Mouse (Mus musculus) splenic B cell, adult 2 months (primary cell): ENCODE measurements around the gene Nr1h3.

Experiments used
- DNase-seq: peaks from one replicate; pipeline ENCODE4 v3.0.0-alpha.2; 2011; ENCODE audit warnings: low read depth, low spot score
- H3K27me3 ChIP-seq: 2 replicates; pipeline ENCODE4 v1.6.1; 2012; ENCODE audit warnings: mild to moderate bottlenecking, low read length, moderate library complexity, mixed read lengths; ENCODE audit not compliant: control insufficient read depth, poor library complexity, insufficient read depth, severe bottlenecking
- H3K36me3 ChIP-seq: 2 replicates; pipeline ENCODE4 v1.6.1; 2012; ENCODE audit warnings: mild to moderate bottlenecking, low read length, moderate library complexity, mixed read lengths; ENCODE audit not compliant: control insufficient read depth, poor library complexity, insufficient read depth, severe bottlenecking

The Nr1h3 gene

DNA sequence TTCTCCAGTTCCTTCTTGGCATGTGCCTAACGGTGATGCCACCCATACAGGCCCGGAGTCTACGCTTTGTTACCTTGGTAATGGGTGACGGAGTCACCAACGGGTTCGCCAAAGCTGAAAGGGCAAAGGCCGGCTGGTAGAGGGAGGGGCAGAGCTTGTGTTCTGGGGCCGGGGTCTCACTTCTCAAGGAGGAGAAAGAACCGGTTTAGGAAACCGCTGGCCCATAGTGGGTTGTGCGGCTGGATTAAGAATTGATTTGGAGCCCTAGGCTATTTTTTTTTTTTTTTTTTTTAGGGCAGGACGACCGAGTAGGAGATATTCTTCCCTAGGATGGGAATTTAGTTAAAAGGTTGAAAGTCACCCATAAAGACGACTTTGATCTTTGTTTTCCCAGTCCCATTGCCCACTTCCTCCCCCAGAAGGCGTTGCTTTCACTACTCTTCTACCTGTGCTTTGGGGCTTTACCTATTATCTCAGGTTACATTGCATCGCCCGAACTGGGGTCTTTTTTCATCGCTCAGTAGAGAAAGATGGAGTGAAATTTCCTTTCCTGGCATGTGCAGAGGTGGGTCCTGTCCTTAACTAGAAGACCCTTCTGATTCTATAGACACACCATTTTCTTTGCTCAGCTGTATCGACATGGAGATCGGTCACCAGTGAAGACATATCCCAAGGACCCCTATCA lies 480 bp upstream of the Nr1h3 start:
- H3K27me3 ChIP-seq, result no peaks in the 10 kb centered on the region
- peaks cover 2% of the 10 kb centered on the region; the same call in 1 of the 2 replicates for H3K36me3 ChIP-seq
- DNase-seq, result no peak

- H3K27me3 ChIP-seq, result no peaks in the 10 kb centered on the region
- no peak for DNase-seq
- no peaks in the 10 kb centered on the region for H3K36me3 ChIP-seq
Observed at GRCm38 (mm10) chr2:91198888-91199287, 3.7 kb downstream of the Nr1h3 start.

DNA sequence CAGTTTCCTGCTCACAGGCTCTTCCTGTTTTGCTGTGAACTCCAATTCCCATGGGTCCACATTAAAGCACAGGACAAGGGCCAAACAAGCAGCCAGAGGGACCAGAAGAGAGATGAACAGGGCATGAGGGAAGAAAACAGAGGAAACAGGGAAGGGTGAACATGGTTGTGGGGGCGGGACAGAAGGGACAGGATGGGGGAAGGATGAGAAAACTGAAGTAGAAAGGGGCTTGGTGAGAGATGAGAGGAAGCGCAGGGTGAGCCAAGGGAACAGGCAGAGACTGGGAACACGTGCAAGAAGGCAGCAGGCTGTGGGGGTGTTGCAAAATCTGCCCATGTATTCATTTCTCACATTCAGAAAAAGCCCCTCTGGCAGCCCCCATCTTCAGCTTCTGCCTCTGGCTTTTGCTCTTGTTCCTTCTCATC lies 6.0 kb downstream of the Nr1h3 start:
- Histone ChIP-seq H3K27me3 (no peaks in the 10 kb centered on the region), H3K36me3 (no peaks in the 10 kb centered on the region)
- no peak for DNase-seq

DNA sequence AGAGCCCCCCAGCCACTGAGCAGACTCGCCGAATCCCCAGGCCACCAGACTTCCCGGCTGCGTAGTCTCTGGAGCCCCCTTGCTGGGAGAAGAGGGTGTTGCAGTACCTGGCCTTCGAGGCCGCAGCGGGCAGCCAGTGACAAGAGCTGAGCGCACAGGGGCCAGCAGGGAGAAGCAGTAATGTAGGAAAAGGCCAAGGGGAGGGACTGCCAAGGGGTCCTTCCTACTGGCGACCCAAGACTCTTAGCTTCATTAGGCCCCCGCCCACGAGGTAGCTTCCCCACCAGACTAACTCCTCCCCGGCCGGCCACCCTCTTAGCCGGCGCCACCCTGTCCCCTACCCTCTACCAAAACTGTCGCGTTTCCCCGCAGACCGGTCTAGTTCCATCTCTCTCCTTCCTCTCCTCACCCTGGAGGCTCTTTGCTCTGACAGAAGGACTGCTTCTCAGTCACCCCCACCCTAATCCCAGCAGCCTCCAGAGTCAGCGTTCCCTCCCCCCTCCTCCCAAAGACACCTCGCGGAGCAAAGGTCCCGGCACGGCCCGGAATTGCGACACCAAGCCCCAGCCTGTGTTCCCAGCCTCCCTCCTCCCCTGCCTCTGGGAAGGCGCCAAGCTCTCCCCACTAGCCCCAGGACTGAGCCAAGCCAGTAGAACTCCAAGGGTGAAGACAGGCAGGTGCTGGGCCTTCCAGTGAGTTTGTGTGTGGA lies 7.9 kb downstream of the Nr1h3 start:
- Histone ChIP-seq H3K27me3 (no peaks in the 10 kb centered on the region), H3K36me3 (no peaks in the 10 kb centered on the region)
- peak; percentile 70 for DNase-seq

GRCm38 (mm10) chr2:91190501-91190900 lies 12.1 kb downstream of the Nr1h3 start:
- Histone ChIP-seq H3K36me3 (no peaks in the 10 kb centered on the region), H3K27me3 (no peaks in the 10 kb centered on the region)
- peak; percentile 34 for DNase-seq

DNA sequence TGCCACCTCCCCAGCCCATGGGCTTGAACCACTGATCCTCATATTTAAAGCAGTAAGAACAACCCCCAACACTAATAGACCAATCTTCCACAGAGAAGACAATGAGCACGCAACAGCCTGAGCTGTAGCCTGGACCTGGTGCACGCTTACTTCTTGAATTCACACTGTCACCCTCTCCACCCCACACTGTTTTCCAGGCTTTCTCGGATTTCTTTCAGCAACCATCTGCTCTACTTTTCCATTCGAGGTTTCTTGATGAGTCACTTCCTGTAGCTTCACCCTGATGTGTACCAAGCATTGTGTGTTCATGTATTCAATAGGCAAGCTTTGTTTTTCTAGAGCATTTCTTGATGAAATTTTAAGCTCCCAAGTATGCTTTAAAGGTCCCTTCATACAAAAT lies 15.2 kb downstream of the Nr1h3 start:
- H3K36me3 ChIP-seq, result no peaks in the 10 kb centered on the region

DNA sequence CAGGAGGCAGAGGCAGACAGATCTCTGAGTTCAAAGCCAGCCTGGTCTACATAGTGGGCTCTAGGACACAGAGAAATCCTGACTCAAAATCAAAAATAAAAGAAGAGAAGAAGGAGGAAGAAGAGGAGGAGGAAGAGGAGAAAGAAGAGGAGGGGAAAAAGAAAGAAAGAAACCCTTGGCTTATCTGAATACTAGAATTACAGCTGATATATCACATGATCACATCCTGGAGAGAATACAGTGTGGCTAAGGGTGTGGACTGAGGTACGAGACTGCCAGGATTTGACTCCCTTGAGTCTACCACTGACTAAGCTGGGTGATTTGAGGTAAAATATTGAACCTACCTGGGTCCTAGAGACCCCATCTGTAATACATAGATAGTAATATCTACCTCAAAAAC lies 16.4 kb downstream of the Nr1h3 start:
- no peaks in the 10 kb centered on the region for H3K27me3 ChIP-seq
- no peak for DNase-seq
- no peaks in the 10 kb centered on the region for H3K36me3 ChIP-seq

More for the DNA sequence above, 15.2 kb downstream of the Nr1h3 start:
- DNase-seq, result no peak
- no peaks in the 10 kb centered on the region for H3K27me3 ChIP-seq

DNA sequence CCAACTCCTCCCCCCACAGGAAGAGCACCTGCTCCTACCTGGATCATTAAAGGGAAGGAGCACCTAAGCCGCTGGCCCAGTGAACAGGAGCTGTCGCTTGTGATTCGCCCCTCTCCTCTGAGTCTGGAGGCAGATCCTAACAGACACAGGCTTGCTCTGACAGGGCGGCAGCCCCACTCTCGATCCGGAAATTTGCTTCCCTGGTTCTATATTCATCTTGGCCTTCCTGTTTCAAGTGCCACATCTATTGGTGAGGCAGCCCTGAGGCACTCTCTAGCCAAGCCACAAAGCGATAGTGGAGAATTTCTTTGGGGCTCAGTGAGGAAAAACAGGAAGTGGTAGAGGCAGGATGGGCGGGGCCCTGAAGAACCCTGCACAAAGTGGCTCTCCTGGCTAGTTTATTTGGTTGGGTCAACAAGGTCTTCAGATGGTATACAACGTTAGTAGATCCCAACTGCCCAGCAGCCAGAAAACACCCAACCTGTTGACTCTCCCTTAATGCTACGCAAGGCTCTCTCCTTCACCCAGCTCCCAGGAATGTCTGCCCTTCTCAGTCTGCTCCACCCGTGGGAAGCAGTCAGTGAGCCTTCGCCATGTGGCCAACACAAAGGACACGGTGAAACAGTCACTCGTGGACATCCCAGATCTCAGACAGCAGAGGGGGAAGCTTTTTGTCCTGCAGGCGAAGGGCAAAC lies 18.8 kb downstream of the Nr1h3 start, which contains the start of gene Madd:
Gene Madd (minus strand): TSS at position 127 of the 695 bp plus-strand sequence.
- H3K36me3 ChIP-seq, result 0 out of 2 replicates have a peak, but pooled peaks cover 2% of the 10 kb centered on the region
- no peaks in the 10 kb centered on the region for H3K27me3 ChIP-seq
- DNase-seq, result peak; percentile 80

GRCm38 (mm10) chr2:91183148-91183513 lies 19.5 kb downstream of the Nr1h3 start:
- Histone ChIP-seq H3K27me3 (no peaks in the 10 kb centered on the region), H3K36me3 (peaks cover 2% of the 10 kb centered on the region; the same call in 1 of the 2 replicates)
- DNase-seq, result peak; percentile 99

- peaks cover 6% of the 10 kb centered on the region for H3K36me3 ChIP-seq
- DNase-seq, result peak; percentile 86
- no peaks in the 10 kb centered on the region for H3K27me3 ChIP-seq
Observed at GRCm38 (mm10) chr2:91182405-91183147, 20.1 kb downstream of the Nr1h3 start.

DNA sequence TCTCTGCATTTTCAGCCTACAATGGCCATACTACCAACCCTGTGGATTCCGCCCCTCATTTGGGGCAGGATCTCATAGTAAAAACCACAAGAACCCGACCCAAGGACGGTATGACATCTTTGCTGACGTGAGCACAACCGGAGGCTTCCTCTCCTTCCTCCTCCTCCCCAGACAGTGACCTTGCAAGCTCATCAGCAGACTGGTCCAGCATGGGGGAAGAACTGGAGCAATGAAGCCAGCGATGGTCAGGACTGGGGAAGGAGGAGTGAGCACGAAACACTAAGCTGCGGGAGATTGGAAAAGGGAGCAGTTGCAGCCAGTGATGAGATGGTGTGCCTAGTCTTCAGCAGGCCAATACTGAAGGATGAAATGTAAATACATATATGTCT lies 20.6 kb downstream of the Nr1h3 start:
- peaks cover 7% of the 10 kb centered on the region for H3K36me3 ChIP-seq
- H3K27me3 ChIP-seq, result no peaks in the 10 kb centered on the region
- DNase-seq, result peak; percentile 48

- H3K36me3 ChIP-seq, result peaks cover 14% of the 10 kb centered on the region
- no peak for DNase-seq
Observed at GRCm38 (mm10) chr2:91180706-91181105, 21.9 kb downstream of the Nr1h3 start.

GRCm38 (mm10) chr2:91179825-91180224 lies 22.8 kb downstream of the Nr1h3 start:
- no peak for DNase-seq
- Histone ChIP-seq H3K27me3 (no peaks in the 10 kb centered on the region), H3K36me3 (peaks cover 16% of the 10 kb centered on the region)

More at GRCm38 (mm10) chr2:91180706-91181105, 21.9 kb downstream of the Nr1h3 start:
- H3K27me3 ChIP-seq, result no peaks in the 10 kb centered on the region

- no peaks in the 10 kb centered on the region for H3K27me3 ChIP-seq
- no peak for DNase-seq
- H3K36me3 ChIP-seq, result peaks cover 21% of the 10 kb centered on the region
Observed at GRCm38 (mm10) chr2:91176234-91176633, 26.4 kb downstream of the Nr1h3 start.
